8 mouse cellular contexts compared by ENCODE assay signal in genomic region chr1:135944526-135945259, GRCm38 (mm10). TPM values are rescaled to one million over a fixed set of nuclear protein-coding genes. Genes with fewer than 3 reads are reported as not detected.
DNase-seq lines count a peak whose midpoint lies in the region; ATAC-seq and TF ChIP-seq lines count a peak whose summit lies in the region.

No protein-coding gene starts in this region.

- no peak overlapping the region for H3K9ac ChIP-seq in embryonic facial prominence, embryonic 11.5 days (replicated peaks; ENCODE audit: low read length)
- no peak overlapping the region for H3K9ac ChIP-seq in limb, embryonic 12.5 days (replicated peaks)

- no peak for TF ChIP-seq POLR2A in myocyte (IDR thresholded peaks at IDR 0.05; ENCODE audit: insufficient read length, low read depth)

- H3K36me3 ChIP-seq in embryonic facial prominence, embryonic 11.5 days (replicated peaks; ENCODE audit: control insufficient read depth, insufficient read depth, low read depth, low read length), result no peaks in the 10 kb centered on the region
- H3K36me3 ChIP-seq in limb, embryonic 12.5 days, result no peaks in the 10 kb centered on the region
- no peaks in the 10 kb centered on the region for H3K36me3 ChIP-seq in myocyte (ENCODE audit: control insufficient read depth, insufficient read depth)
- H3K36me3 ChIP-seq in splenic B cell, adult 2 months (ENCODE audit: control insufficient read depth, insufficient read depth, low read length, poor library complexity, severe bottlenecking), result no peaks in the 10 kb centered on the region

- H3K4me1 ChIP-seq in embryonic facial prominence, embryonic 11.5 days (ENCODE audit: control insufficient read depth, insufficient read depth, low read length), result no peaks in the 10 kb centered on the region
- H3K4me1 ChIP-seq in limb, embryonic 12.5 days (replicated peaks), result no peaks in the 10 kb centered on the region

- H3K4me2 ChIP-seq in embryonic facial prominence, embryonic 11.5 days (ENCODE audit: low read depth, low read length), result no peak overlapping the region
- H3K4me2 ChIP-seq in limb, embryonic 12.5 days, result no peak overlapping the region
- H3K4me2 ChIP-seq in myocyte (ENCODE audit: low read depth), result peak overlapping the region; percentile 46

- no peak overlapping the region for H3ac ChIP-seq in myocyte (ENCODE audit: control insufficient read depth, insufficient read length)

- no peaks in the 10 kb centered on the region for H3K79me2 ChIP-seq in myocyte (ENCODE audit: control insufficient read depth, insufficient read depth)

- no peaks in the 10 kb centered on the region for H3K9me3 ChIP-seq in embryonic facial prominence, embryonic 11.5 days (replicated peaks; ENCODE audit: control insufficient read depth, low read length)
- no peaks in the 10 kb centered on the region for H3K9me3 ChIP-seq in limb, embryonic 12.5 days

- no peak overlapping the region for H3K27ac ChIP-seq in embryonic facial prominence, embryonic 11.5 days (replicated peaks; ENCODE audit: low read depth, low read length)
- no peak overlapping the region for H3K27ac ChIP-seq in limb, embryonic 12.5 days

- H3K27me3 ChIP-seq in embryonic facial prominence, embryonic 11.5 days (ENCODE audit: control insufficient read depth, insufficient read depth, low read length), result no peaks in the 10 kb centered on the region
- H3K27me3 ChIP-seq in limb, embryonic 12.5 days, result peaks cover 28% of the 10 kb centered on the region
- H3K27me3 ChIP-seq in myocyte (ENCODE audit: control insufficient read depth, insufficient read depth, insufficient read length), result no peaks in the 10 kb centered on the region
- no peaks in the 10 kb centered on the region for H3K27me3 ChIP-seq in splenic B cell, adult 2 months (ENCODE audit: control insufficient read depth, insufficient read depth, low read length, poor library complexity, severe bottlenecking)

- no peak overlapping the region for H3K4me3 ChIP-seq in embryonic facial prominence, embryonic 11.5 days (ENCODE audit: low read depth, low read length)
- H3K4me3 ChIP-seq in limb, embryonic 12.5 days (replicated peaks), result no peak overlapping the region
- no peak overlapping the region for H3K4me3 ChIP-seq in myocyte

- peak; percentile 71 for DNase-seq in A20 (ENCODE audit: low read depth, low spot score)
- DNase-seq in adrenal gland, postnatal 36 days, result peak; percentile 69 to 90
- DNase-seq in embryonic facial prominence, embryonic 11.5 days (ENCODE audit: low spot score), result peak; percentile 93
- peak; percentile 73 to 88 for DNase-seq in heart, adult 18-20 months
- peak; percentile 46 to 70 for DNase-seq in kidney, adult 8-10 months
- DNase-seq in splenic B cell, adult 2 months (ENCODE audit: low read depth, low spot score), result peak; percentile 60

- WGBS in embryonic facial prominence, embryonic 11.5 days, result 47% methylated on average over 12 of the region's 12 CpGs
- 45% methylated on average over 12 of the region's 12 CpGs for WGBS in limb, embryonic 12.5 days

- ATAC-seq in embryonic facial prominence, embryonic 11.5 days (replicated peaks; ENCODE audit: insufficient number of reproducible peaks, low FRiP score, low TSS enrichment, low read depth), result no peak
- peak; percentile 50; the same call in 1 of the 2 replicates for ATAC-seq in limb, embryonic 12.5 days (ENCODE audit: insufficient number of reproducible peaks, insufficient read depth, low FRiP score, low TSS enrichment, low read depth)

TF ChIP-seq in myocyte, 11 proteins besides CTCF, POLR2A, EP300 and RAD21:
- TF ChIP-seq MAX (IDR thresholded peaks at IDR 0.05; ENCODE audit: low read depth) (no peak), USF1 (IDR thresholded peaks at IDR 0.05; ENCODE audit: low read depth) (no peak), MYOG (IDR thresholded peaks at IDR 0.05; ENCODE audit: control insufficient read depth in 1 of 3, insufficient read depth in 1 of 3, insufficient read length in 2 of 3, low read depth in 2 of 3) (no peak), MYOD1 (IDR thresholded peaks at IDR 0.05; ENCODE audit: control insufficient read depth in 1 of 3, insufficient read length in 2 of 3, low read depth in 2 of 3) (no peak), SRF (IDR thresholded peaks at IDR 0.05; ENCODE audit: control insufficient read depth, insufficient read length, low read depth) (no peak), TCF12 (IDR thresholded peaks at IDR 0.05; ENCODE audit: insufficient read depth, poor library complexity, severe bottlenecking) (no peak), REST (IDR thresholded peaks at IDR 0.05; ENCODE audit: insufficient read depth, insufficient read length) (no peak), TCF3 (IDR thresholded peaks at IDR 0.05; ENCODE audit: insufficient read length, low read depth) (no peak), CEBPB (IDR thresholded peaks at IDR 0.05; ENCODE audit: insufficient read depth, poor library complexity, severe bottlenecking) (no peak), E2F4 (IDR thresholded peaks at IDR 0.05; ENCODE audit: insufficient read depth) (no peak), POLR2AphosphoS2 (IDR thresholded peaks at IDR 0.05; ENCODE audit: insufficient read length, low read depth) (no peak)
TF ChIP-seq in myocyte: peak in this region for 0.

RNA-seq across cellular contexts. Expression of gene Pkp1, which starts 25.7 kb away (rescaled TPM):
- total RNA-seq in adrenal gland, postnatal 36 days (2021), result not detected
- 0.43 and 0.59 TPM in 2 replicates for polyA plus RNA-seq in embryonic facial prominence, embryonic 11.5 days (2014; fragmentation: Nextera tagmentation; extraction: Ambion mirVana)
- total RNA-seq in heart, adult 18-20 months (2021), result not detected
- polyA plus RNA-seq in limb, embryonic 12.5 days (2016; fragmentation: Nextera tagmentation; extraction: Ambion mirVana), result 1.3 and 2.6 TPM in 2 replicates
- 74.8 TPM for polyA plus RNA-seq in myocyte (2012; fragmentation: generic; extraction: Trizol)

Comparison
In these comparisons a context has a peak if more than half of its experiments do, and no peak if none do; other contexts are left out.
1. RNA of gene Pkp1, which starts 25.7 kb away (polyA plus RNA-seq): 74.8 TPM in myocyte (single experiment); 1.3 to 2.6 TPM in limb, embryonic 12.5 days and 0.43 to 0.59 TPM in embryonic facial prominence, embryonic 11.5 days; every median in the first group is over 10 times any median in the second.
2. Peak in every context shown above with its lines, with median percentiles within 50 percentile points of each other: DNase-seq.